In genomic region chr10:56437290-56437689, GRCm38 (mm10) we compare ENCODE assay signal across 16 mouse cellular contexts.
DNase-seq lines count a peak whose midpoint lies in the region; ATAC-seq and TF ChIP-seq lines count a peak whose summit lies in the region.
"Had no signal": no experiment of that assay in that cellular context is flagged by ENCODE, and none has a peak within 500 bp of the region (broad histone marks: within the 10 kb centered on the region; RNA-seq: fewer than 3 reads in every experiment).

No protein-coding gene starts in this region.

- no peaks in the 10 kb centered on the region for H3K9me3 ChIP-seq in kidney, embryonic 14.5 days (ENCODE audit: control insufficient read depth, low read length)
- H3K9me3 ChIP-seq: embryonic facial prominence, embryonic 13.5 days; hindbrain, embryonic 12.5 days; liver, embryonic 13.5 days; midbrain, embryonic 12.5 days had no signal

- intact Hi-C loops in left cerebral cortex, postnatal 14 days (cut with DNase I), result no loop called here

- H3K4me3 ChIP-seq in kidney, adult 2 months (ENCODE audit: insufficient read depth, low read depth, low read length), result no peak overlapping the region
- no peak overlapping the region for H3K4me3 ChIP-seq in kidney, embryonic 14.5 days (ENCODE audit: low read length)
- H3K4me3 ChIP-seq: embryonic facial prominence, embryonic 13.5 days; hindbrain, embryonic 12.5 days; left cerebral cortex, adult 2 months; liver, embryonic 13.5 days; midbrain, embryonic 12.5 days had no signal

- ATAC-seq in kidney, embryonic 14.5 days (ENCODE audit: low FRiP score, low TSS enrichment), result no peak
- ATAC-seq in monocyte, adult 5-6 weeks (replicated peaks; ENCODE audit: insufficient number of reproducible peaks, low FRiP score, low TSS enrichment, poor library complexity, severe bottlenecking), result no peak
- ATAC-seq: forebrain, postnatal 0 days; inflammation-experienced regulatory T-cells, adult 6 months had no signal

- no peaks in the 10 kb centered on the region for H3K27me3 ChIP-seq in kidney, adult 2 months (replicated peaks; ENCODE audit: control insufficient read depth, insufficient read depth, low read length)
- H3K27me3 ChIP-seq in kidney, embryonic 14.5 days (ENCODE audit: control insufficient read depth, insufficient read depth, low read length), result no peaks in the 10 kb centered on the region
- H3K27me3 ChIP-seq: embryonic facial prominence, embryonic 13.5 days; hindbrain, embryonic 12.5 days; liver, embryonic 13.5 days; midbrain, embryonic 12.5 days had no signal

- TF ChIP-seq CTCF in kidney, adult 2 months (conservative IDR thresholded peaks at IDR 0.05; ENCODE audit: insufficient read depth, insufficient read length, low read depth, low read length), result no peak

- H3K4me1 ChIP-seq in kidney, adult 2 months (ENCODE audit: control insufficient read depth, insufficient read depth, low read length), result no peaks in the 10 kb centered on the region
- no peaks in the 10 kb centered on the region for H3K4me1 ChIP-seq in kidney, embryonic 14.5 days (ENCODE audit: control insufficient read depth, insufficient read depth, low read length)
- H3K4me1 ChIP-seq: hindbrain, embryonic 12.5 days; midbrain, embryonic 12.5 days had no signal

- H3K9ac ChIP-seq in kidney, embryonic 14.5 days (ENCODE audit: low read depth, low read length), result no peak overlapping the region
- H3K9ac ChIP-seq: embryonic facial prominence, embryonic 13.5 days; forebrain, postnatal 0 days; hindbrain, embryonic 12.5 days; liver, embryonic 13.5 days; midbrain, embryonic 12.5 days had no signal

- DNase-seq in kidney, adult 2 months, result peak; percentile 21
- DNase-seq in ovary, adult 18-20 months (ENCODE audit: low spot score), result peak; percentile 28
- no peak for DNase-seq in ovary, postnatal 14 days (ENCODE audit: low spot score)
- DNase-seq in kidney, postnatal 36 days, result peak; percentile 10 to 21
- DNase-seq in left cerebral cortex, postnatal 14 days (ENCODE audit: low spot score in 2 of 2), result no peak
- DNase-seq: B cell, adult 2 months; cerebellum, adult 2 months; forebrain, postnatal 0 days; liver, embryonic 13.5 days had no signal

- no peak overlapping the region for H3K4me2 ChIP-seq in kidney, embryonic 14.5 days (replicated peaks; ENCODE audit: low read depth, low read length)
- H3K4me2 ChIP-seq: embryonic facial prominence, embryonic 13.5 days; hindbrain, embryonic 12.5 days; liver, embryonic 13.5 days; midbrain, embryonic 12.5 days had no signal

- 51% methylated on average over 11 of the region's 11 CpGs for WGBS in kidney, adult 2 months
- WGBS in kidney, embryonic 14.5 days, result 53% methylated on average over 11 of the region's 11 CpGs

- H3K27ac ChIP-seq in kidney, adult 2 months (ENCODE audit: insufficient read depth, low read depth, low read length), result no peak overlapping the region
- no peak overlapping the region for H3K27ac ChIP-seq in kidney, embryonic 14.5 days (ENCODE audit: low read depth, low read length)
- H3K27ac ChIP-seq: embryonic facial prominence, embryonic 13.5 days; hindbrain, embryonic 12.5 days; left cerebral cortex, adult 2 months; liver, embryonic 13.5 days; midbrain, embryonic 12.5 days had no signal

- no peak for TF ChIP-seq POLR2A in kidney, adult 2 months (IDR thresholded peaks at IDR 0.05; ENCODE audit: low read depth, low read length)

- H3K36me3 ChIP-seq in kidney, adult 2 months (ENCODE audit: control insufficient read depth, insufficient read depth, low read length), result no peaks in the 10 kb centered on the region
- H3K36me3 ChIP-seq in kidney, embryonic 14.5 days (ENCODE audit: control insufficient read depth, insufficient read depth, low read length), result no peaks in the 10 kb centered on the region
- H3K36me3 ChIP-seq: embryonic facial prominence, embryonic 13.5 days; hindbrain, embryonic 12.5 days; liver, embryonic 13.5 days; midbrain, embryonic 12.5 days had no signal

Comparison
In these comparisons a context has a peak if more than half of its experiments do, and no peak if none do; other contexts are left out.
1. DNase-seq: peak in kidney, adult 2 months (single experiment), ovary, adult 18-20 months (single experiment) and kidney, postnatal 36 days (2 of 2); none in ovary, postnatal 14 days (single experiment) and left cerebral cortex, postnatal 14 days (0 of 2).